Mouse (Mus musculus) midbrain, embryonic 16.5 days (tissue): ENCODE results near the gene Lysmd2. TPM values are rescaled to one million over a fixed set of nuclear protein-coding genes. Genes with fewer than 3 reads are reported as not detected.

Experiments
- ATAC-seq: fragments of 200-750 bp; cut with Nextera tagmentation; 2 replicates; pipeline ENCODE4 v1.8.0; 2017; ENCODE audit warnings: moderate TSS enrichment
- H3K27ac ChIP-seq: fragments of 300-500 bp; sonication (generic); 2 replicates; pipeline ENCODE4 v1.5.1; 2014; ENCODE audit warnings: mild to moderate bottlenecking, low read length, mixed read lengths
- H3K27me3 ChIP-seq: fragments of 300-500 bp; sonication (generic); 2 replicates; pipeline ENCODE4 v1.6.1; 2014; ENCODE audit warnings: low read depth, low read length, mixed read lengths; ENCODE audit not compliant: control insufficient read depth, insufficient read depth
- H3K36me3 ChIP-seq: fragments of 300-500 bp; sonication (generic); 2 replicates; pipeline ENCODE4 v1.6.1; 2014; ENCODE audit warnings: mild to moderate bottlenecking, low read length, moderate library complexity, mixed read lengths; ENCODE audit not compliant: control insufficient read depth, insufficient read depth
- H3K4me1 ChIP-seq: fragments of 300-500 bp; sonication (generic); 2 replicates; pipeline ENCODE4 v1.6.1; 2014; ENCODE audit warnings: mild to moderate bottlenecking, low read length, mixed read lengths; ENCODE audit not compliant: control insufficient read depth, insufficient read depth
- H3K4me2 ChIP-seq: fragments of 300-500 bp; sonication (generic); 2 replicates; pipeline ENCODE4 v1.6.1; 2014; ENCODE audit warnings: mild to moderate bottlenecking, low read length, mixed read lengths
- H3K4me3 ChIP-seq: fragments of 300-500 bp; sonication (generic); 2 replicates; pipeline ENCODE4 v1.5.1; 2014; ENCODE audit warnings: low read depth, mild to moderate bottlenecking, low read length, moderate library complexity, mixed read lengths
- H3K9ac ChIP-seq: fragments of 300-500 bp; sonication (generic); 2 replicates; pipeline ENCODE4 v1.6.1; 2014; ENCODE audit warnings: low read depth, low read length, mixed read lengths
- H3K9me3 ChIP-seq: fragments of 300-500 bp; sonication (generic); replicated peaks from 2 replicates; pipeline ENCODE4 v1.6.1; 2014; ENCODE audit warnings: mild to moderate bottlenecking, low read length, mixed read lengths; ENCODE audit not compliant: control insufficient read depth, poor library complexity, severe bottlenecking
- WGBS: fragments of 180-500 bp; shearing (Covaris S2); extraction: QIAGEN DNeasy Blood & Tissue Kit; methylation state at CpG from one replicate; pipeline ENCODE4 v1.1.7; 2014; 5-methylcytosine and 5-hydroxymethylcytosine counted together
- polyA plus RNA-seq: library from polyadenylated mRNA; unstranded; fragments of >200 nt; fragmentation: Nextera tagmentation; extraction: Ambion mirVana; gene quantifications from 2 replicates; pipeline ENCODE4 v1.2.1, GENCODE M21; 2015

Lysmd2 gene
- polyA plus RNA-seq, 1 experiment from 2014 or later, result 33.9 TPM

GRCm38 (mm10) chr9:75679629-75680028 is 54.1 kb downstream of the Lysmd2 start:
- H3K4me3 ChIP-seq, result no peak overlapping the region
- WGBS, result 68% methylated on average over 4 of the region's 4 CpGs
- no peak overlapping the region for H3K27ac ChIP-seq
- H3K36me3 ChIP-seq, result peaks cover 40% of the 10 kb centered on the region
- no peak for ATAC-seq
- no peaks in the 10 kb centered on the region for H3K27me3 ChIP-seq
- H3K4me2 ChIP-seq, result no peak overlapping the region
- no peak overlapping the region for H3K9ac ChIP-seq
- no peaks in the 10 kb centered on the region for H3K9me3 ChIP-seq
- peaks cover 14% of the 10 kb centered on the region for H3K4me1 ChIP-seq

GRCm38 (mm10) chr9:75680606-75681005 is 55.1 kb downstream of the Lysmd2 start:
- no peak overlapping the region for H3K4me3 ChIP-seq
- peaks cover 17% of the 10 kb centered on the region for H3K4me1 ChIP-seq
- no peaks in the 10 kb centered on the region for H3K9me3 ChIP-seq
- no peak overlapping the region for H3K9ac ChIP-seq
- H3K36me3 ChIP-seq, result peaks cover 30% of the 10 kb centered on the region
- no peak overlapping the region for H3K27ac ChIP-seq
- WGBS, result 89% methylated on average over 5 of the region's 5 CpGs
- no peaks in the 10 kb centered on the region for H3K27me3 ChIP-seq
- ATAC-seq, result no peak
- H3K4me2 ChIP-seq, result no peak overlapping the region

GRCm38 (mm10) chr9:75683426-75684191 is 58.1 kb downstream of the Lysmd2 start, which contains the start of gene Scg3:
Gene Scg3, minus strand, starts transcription at chr9:75684056.
- Histone ChIP-seq H3K4me3 (peak within 1 kb of the TSS; percentile 88), H3K27ac (peak within 1 kb of the TSS; percentile 94), H3K4me1 (peaks cover 17% of the 10 kb centered on the region), H3K4me2 (peak within 1 kb of the TSS; percentile 57), H3K36me3 (peaks cover 6% of the 10 kb centered on the region; the same call in 1 of the 2 replicates), H3K27me3 (no peaks in the 10 kb centered on the region), H3K9me3 (no peaks in the 10 kb centered on the region), H3K9ac (peak within 1 kb of the TSS; percentile 92)
- 4% methylated on average over 42 of the region's 42 CpGs for WGBS
- ATAC-seq, result peak; percentile 100

- Histone ChIP-seq H3K4me1 (peaks cover 17% of the 10 kb centered on the region), H3K36me3 (peaks cover 6% of the 10 kb centered on the region; the same call in 1 of the 2 replicates), H3K27ac (peak overlapping the region; percentile 94), H3K4me2 (peak overlapping the region; percentile 57), H3K27me3 (no peaks in the 10 kb centered on the region), H3K9me3 (no peaks in the 10 kb centered on the region), H3K9ac (peak overlapping the region; percentile 92), H3K4me3 (peak overlapping the region; percentile 88)
- peak; percentile 41 for ATAC-seq
- 42% methylated on average over 4 of the region's 4 CpGs for WGBS
Observed at GRCm38 (mm10) chr9:75684292-75684691, 58.8 kb downstream of the Lysmd2 start.

GRCm38 (mm10) chr9:75684772-75685171 is 59.2 kb downstream of the Lysmd2 start:
- Histone ChIP-seq H3K27me3 (no peaks in the 10 kb centered on the region), H3K9ac (peak overlapping the region; percentile 92), H3K4me1 (peaks cover 17% of the 10 kb centered on the region), H3K4me3 (peak overlapping the region; percentile 88), H3K9me3 (peaks cover 4% of the 10 kb centered on the region; the same call in 1 of the 2 replicates), H3K36me3 (peaks cover 6% of the 10 kb centered on the region; the same call in 1 of the 2 replicates), H3K27ac (peak overlapping the region; percentile 94), H3K4me2 (peak overlapping the region; percentile 57)
- 0 out of 2 replicates have a peak, but pooled peaks have one; percentile 3 for ATAC-seq
- 22% methylated on average over 3 of the region's 3 CpGs for WGBS

Other genes with a start within 250 kb of the Lysmd2 start
- gene Mapk6, start 215.7 kb upstream of the Lysmd2 start, polyA plus RNA-seq, result 147 and 162 TPM in 2 replicates
- gene Leo1, start 184.2 kb upstream of the Lysmd2 start, polyA plus RNA-seq, result 43.6 and 48.2 TPM in 2 replicates
- gene Tmod3, start 66.1 kb upstream of the Lysmd2 start, polyA plus RNA-seq, result 78.0 and 82.7 TPM in 2 replicates
- gene Tmod2, start 14.4 kb upstream of the Lysmd2 start, polyA plus RNA-seq, result 348 and 370 TPM in 2 replicates
- gene Scg3, start 58.3 kb downstream of the Lysmd2 start, polyA plus RNA-seq, result 134 and 138 TPM in 2 replicates
- 2.6 and 3.4 TPM in 2 replicates for gene Bmp5, start 149.6 kb downstream of the Lysmd2 start, polyA plus RNA-seq